Mouse (Mus musculus): ENCODE results near the gene Cfd.

DNA sequence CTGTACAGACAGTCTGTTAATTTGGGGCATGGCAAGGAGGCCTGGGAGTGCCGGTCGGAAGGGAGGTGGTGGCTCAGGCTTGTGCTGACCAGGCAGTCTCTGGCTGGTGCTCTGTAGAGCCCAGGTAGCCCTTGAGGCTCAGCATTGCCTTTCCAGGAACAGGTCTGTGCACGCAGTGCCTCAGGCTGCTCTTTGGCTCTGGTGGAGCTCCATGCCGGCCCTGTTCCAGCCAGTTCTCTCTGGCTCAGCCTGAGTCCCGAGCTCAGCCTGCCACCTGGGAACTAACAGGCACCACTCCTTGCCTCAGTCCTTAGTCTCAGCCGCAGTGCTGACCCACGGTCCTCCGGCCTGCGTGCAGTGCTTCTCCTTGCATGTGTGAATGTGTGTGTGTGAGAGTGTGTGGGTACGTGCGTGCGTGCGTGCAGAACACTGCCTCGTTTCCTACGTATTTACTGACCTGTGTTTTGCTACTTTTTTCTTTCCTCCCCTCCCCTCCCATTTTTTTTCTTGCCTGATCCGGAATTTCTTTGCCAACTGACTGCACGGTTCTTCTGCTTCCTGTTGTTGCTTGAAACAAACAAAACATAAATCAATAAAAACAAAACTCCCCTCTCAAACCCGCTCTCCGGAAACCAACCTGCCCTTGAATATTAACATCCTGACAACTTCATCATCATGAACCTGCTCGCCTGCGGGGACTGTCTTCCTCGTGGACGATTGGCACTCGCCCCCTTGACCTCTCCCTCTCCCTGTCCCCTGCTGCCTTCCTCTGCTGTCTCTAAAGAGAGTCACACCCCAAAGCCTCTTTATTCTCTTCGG, 29.2 kb upstream of the Cfd start:
- TF ChIP-seq CTCF (IDR thresholded peaks at IDR 0.05; ENCODE audit: low read depth), result no peak
- TF ChIP-seq EP300 (IDR thresholded peaks at IDR 0.05; ENCODE audit: low read depth), result no peak

Measured in heart, postnatal 0 days (tissue).